Mouse (Mus musculus) mature B cell (primary cell): ENCODE data around the gene Mamstr.
"Not testable (repeated sequence)": the region's sequence is repeated elsewhere in the genome, so short reads cannot be mapped to it uniquely, and the experiment has no call there.

Experiments
- in situ Hi-C: fragments of 300-500 bp; cut with MboI; formaldehyde crosslinking; loops from 2 replicates; pipeline ENCODE4 v1.14.3; 2019

The Mamstr gene

GRCm38 (mm10) chr7:45650484-45650883, 10.7 kb downstream of the Mamstr start:
- in situ Hi-C loops, result not testable (repeated sequence)

GRCm38 (mm10) chr7:45654424-45655047, 14.8 kb downstream of the Mamstr start:
- in situ Hi-C loops, result no loop called here

- in situ Hi-C loops, result no loop called here
These were observed 21.1 kb downstream of the Mamstr start for GRCm38 (mm10) chr7:45660746-45661478.

- in situ Hi-C loops, result not testable (repeated sequence)
These were observed 21.9 kb downstream of the Mamstr start for GRCm38 (mm10) chr7:45661702-45662101.

GRCm38 (mm10) chr7:45665303-45666138, 25.7 kb downstream of the Mamstr start:
- in situ Hi-C loops, result no loop called here

GRCm38 (mm10) chr7:45666161-45666560, 26.4 kb downstream of the Mamstr start, which contains the start of gene Fut2:
Fut2 (minus strand) TSS chr7:45666394.
- in situ Hi-C loops, result no loop called here

- in situ Hi-C loops, result no loop called here
These were observed 28.0 kb downstream of the Mamstr start for GRCm38 (mm10) chr7:45667761-45668160.

- in situ Hi-C loops, result no loop called here
These were observed 29.1 kb downstream of the Mamstr start for GRCm38 (mm10) chr7:45668921-45669320.

GRCm38 (mm10) chr7:45677627-45678295, 38.0 kb downstream of the Mamstr start:
- in situ Hi-C loops, result no loop called here

GRCm38 (mm10) chr7:45678513-45678912, 38.7 kb downstream of the Mamstr start:
- in situ Hi-C loops, result no loop called here

GRCm38 (mm10) chr7:45679966-45680621, 40.3 kb downstream of the Mamstr start:
- in situ Hi-C loops, result no loop called here

- in situ Hi-C loops, result no loop called here
These were observed 41.4 kb downstream of the Mamstr start for GRCm38 (mm10) chr7:45681046-45681736.

GRCm38 (mm10) chr7:45682144-45683126, 42.7 kb downstream of the Mamstr start:
- in situ Hi-C loops, result no loop called here

GRCm38 (mm10) chr7:45683396-45684050, 43.7 kb downstream of the Mamstr start, which contains the start of gene Ntn5:
Ntn5 (plus strand) TSS chr7:45684022.
- in situ Hi-C loops, result no loop called here

GRCm38 (mm10) chr7:45685811-45686210, 46.0 kb downstream of the Mamstr start:
- in situ Hi-C loops, result no loop called here

- in situ Hi-C loops, result no loop called here
These were observed 47.1 kb downstream of the Mamstr start for GRCm38 (mm10) chr7:45686841-45687240.

GRCm38 (mm10) chr7:45689099-45689498, 49.3 kb downstream of the Mamstr start:
- in situ Hi-C loops, result no loop called here

GRCm38 (mm10) chr7:45689800-45690199, 50.0 kb downstream of the Mamstr start:
- in situ Hi-C loops, result no loop called here

GRCm38 (mm10) chr7:45692364-45692763, 52.6 kb downstream of the Mamstr start:
- in situ Hi-C loops, result no loop called here
